Mouse (Mus musculus) cerebellum, adult 11 months (tissue): ENCODE results near the gene Olfr707.
"Not testable (repeated sequence)": the region's sequence is repeated elsewhere in the genome, so short reads cannot be mapped to it uniquely, and the experiment has no call there.

ENCODE experiments used
- DNase-seq: peaks from one replicate; pipeline ENCODE4 v3.0.0; 2022

Olfr707 gene

DNA sequence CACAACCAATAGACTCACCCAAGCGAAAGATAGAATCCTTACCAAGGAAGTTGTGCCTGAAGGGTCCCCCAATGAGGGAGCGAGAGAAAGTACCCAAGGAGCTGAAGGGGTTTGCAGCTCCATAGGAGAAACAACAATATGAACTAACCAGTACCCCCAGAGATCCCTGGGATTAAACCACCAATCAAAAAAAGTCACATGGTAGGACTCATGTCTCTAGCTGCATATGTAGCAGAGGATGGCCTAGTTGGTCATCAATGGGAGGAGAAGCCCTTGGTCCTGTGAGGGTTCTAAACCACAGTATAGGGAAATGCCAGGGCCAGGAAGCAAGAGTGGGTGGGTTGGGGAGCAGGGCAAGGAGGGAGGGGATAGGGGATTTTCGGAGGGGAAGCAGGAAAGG lies at the start of gene Olfr707:
Gene Olfr707 (minus strand): TSS at position 101 of the 400 bp plus-strand sequence.
- not testable (repeated sequence) for DNase-seq

DNA sequence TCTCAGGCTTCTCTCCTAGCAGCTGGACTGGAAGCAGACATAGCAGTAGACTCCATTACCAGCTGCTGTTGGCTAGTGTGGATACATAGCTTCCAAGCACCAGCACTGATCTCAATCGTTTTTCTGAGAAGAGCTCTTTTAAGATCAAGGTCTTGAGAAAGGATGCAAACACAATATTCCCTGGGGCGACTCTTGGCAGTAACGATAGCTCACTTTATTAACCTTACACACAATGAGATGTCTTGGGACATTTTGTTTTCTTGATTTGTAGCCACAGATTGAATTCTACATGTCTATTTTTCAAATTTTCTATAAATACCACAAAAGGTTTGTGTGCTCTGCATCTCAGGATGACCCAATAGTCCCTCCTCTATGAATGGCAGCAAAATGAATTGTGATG lies 47.2 kb upstream of the Olfr707 start, which contains the start of gene Olfr710:
Gene Olfr710 (minus strand): TSS at position 101 of the 400 bp plus-strand sequence.
- DNase-seq, result no peak

DNA sequence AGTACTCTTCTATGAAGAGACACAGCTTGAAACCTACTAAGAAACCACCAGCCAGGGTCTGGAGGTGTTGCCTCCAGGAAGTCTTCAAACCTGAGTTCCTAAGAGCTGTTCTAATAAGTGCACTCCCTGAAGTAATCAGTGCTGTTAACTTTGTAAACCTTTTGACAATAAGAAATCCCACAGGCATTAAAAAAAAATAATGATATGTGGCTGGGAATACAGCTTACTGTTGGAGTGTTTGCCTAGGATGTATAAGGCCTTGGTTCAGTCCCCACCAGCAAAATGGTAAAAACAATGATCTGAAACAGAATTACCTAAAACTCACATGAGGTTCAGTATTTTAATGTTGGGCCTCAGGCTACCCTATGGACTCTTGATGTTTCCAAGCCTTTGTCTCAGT lies 31.1 kb upstream of the Olfr707 start, which contains the start of gene Olfr709-ps1:
Gene Olfr709-ps1 (minus strand): TSS at position 101 of the 400 bp plus-strand sequence.
- no peak for DNase-seq

DNA sequence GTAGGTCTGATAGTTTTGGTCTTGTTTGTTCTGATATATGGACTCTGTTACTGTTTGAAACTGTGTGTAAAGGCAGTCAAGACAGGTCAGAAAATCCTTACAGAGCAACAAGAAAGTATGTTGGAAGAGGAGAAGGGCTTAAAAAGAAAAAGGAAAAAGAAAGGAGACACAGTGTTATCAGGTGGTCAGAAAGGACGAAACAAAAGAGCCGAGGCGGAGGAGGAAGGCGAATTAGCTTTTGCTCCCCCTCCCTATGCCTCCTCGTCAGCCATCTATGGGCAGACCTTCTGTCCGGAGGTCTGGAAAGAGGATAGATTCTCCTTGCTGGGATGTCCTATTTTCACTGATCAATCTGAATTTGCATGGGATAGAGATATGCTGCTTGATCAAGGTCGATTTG lies 19.9 kb upstream of the Olfr707 start:
- DNase-seq, result not testable (repeated sequence)

DNA sequence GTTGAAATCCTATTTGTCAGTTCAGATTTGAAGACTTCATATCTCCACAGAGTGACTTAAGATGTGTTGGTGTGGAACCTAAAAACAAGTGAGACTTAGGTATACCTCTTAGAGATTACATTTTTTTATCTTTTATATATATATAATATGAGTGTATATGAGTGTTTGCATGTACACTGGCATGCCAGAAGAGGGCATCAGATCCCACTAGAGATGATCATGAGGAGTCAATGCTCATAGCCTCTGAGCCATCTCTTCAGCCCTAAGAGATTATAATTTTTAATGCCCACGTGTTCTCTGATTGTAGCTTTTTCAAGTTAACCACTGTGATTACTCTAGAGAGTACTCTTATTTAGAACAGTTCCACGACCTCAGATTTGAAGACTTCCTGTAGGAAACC lies 6.6 kb upstream of the Olfr707 start, which contains the start of gene Olfr1532-ps1:
Gene Olfr1532-ps1 (plus strand): TSS at position 326 of the 400 bp plus-strand sequence.
- DNase-seq, result no peak

DNA sequence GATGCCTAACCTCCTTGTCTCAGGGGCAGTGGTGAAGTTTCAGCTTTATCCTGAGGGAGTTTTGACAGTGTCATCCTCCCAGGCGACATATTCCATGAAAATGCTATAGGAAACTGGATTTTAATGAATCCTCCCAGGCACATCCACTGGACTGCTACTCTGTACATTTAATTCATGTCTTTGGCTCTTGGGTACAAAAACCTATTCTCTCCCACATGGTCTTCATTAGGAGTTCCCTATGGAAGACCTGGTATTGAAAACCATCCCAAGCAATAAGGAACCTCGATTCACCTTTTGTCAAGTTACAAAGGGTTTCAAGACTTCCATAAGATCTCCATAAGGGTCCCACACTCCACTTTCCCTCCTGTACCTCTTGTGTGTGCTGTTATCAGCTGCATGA lies 13.0 kb downstream of the Olfr707 start, which contains the start of gene Olfr706:
Gene Olfr706 (minus strand): TSS at position 101 of the 400 bp plus-strand sequence.
- no peak for DNase-seq

DNA sequence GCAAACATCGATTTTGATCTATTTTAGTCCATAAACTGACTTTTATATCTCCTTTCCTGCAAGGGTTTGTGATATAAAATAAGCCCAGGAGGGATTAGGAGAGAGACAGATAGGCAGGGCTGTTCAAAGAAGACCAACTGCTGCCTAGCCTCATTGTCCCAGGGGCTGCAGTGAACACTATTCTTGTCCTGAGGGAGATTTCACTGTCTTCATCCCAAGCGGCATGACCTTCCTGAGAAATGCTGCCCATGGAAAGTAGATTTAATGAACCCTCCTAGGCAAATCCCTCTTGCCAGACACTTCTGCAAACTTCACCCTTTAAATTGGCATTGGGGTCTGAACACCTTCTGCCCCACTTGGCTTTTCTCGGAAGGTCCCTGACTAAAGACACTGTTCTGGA lies 24.2 kb downstream of the Olfr707 start, which contains the start of gene Olfr705:
Gene Olfr705 (minus strand): TSS at position 101 of the 400 bp plus-strand sequence.
- no peak for DNase-seq

DNA sequence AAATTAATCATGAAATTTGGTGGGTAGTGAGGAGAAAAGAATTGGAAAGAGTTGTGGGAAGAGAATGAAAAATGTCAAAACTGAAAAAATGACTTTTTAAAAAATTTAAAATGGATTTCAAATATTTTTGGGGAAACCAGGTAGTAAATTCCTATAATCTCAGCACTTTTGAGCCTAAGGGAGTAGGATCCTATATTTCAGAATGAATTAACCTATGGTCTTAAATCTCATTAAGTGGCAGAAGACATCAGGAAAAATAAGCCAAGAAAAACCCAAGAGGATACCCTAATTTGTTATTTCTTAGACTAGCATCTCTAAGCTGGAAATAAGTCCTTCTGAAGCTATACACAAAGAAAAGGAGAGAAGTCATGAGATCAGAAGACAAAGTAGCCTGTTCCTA lies 38.2 kb downstream of the Olfr707 start, which contains the start of gene Olfr704:
Gene Olfr704 (plus strand): TSS at position 301 of the 400 bp plus-strand sequence.
- no peak for DNase-seq

DNA sequence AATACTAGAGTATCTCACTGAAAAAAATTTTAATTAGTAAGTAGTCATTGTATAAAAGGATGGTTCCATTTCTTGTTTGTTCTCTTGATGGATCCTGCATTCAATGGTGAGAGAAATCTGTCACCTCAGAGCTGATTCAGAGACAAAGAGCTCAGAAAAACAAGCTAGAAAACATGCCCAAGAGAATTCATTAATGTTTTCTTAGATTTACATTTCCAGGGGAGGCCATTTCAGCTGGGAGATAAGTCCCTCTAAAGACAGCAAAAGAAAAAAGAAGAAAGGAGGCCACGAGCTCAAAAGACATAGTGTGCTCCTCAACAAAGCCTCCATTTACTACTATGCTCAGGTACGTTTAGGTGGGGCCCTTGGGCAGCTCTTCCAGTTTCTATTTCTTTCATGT lies 58.0 kb downstream of the Olfr707 start, which contains the start of gene Olfr703:
Gene Olfr703 (plus strand): TSS at position 301 of the 400 bp plus-strand sequence.
- no peak for DNase-seq
